Mouse (Mus musculus) urinary bladder, postnatal 10 days (tissue): ENCODE measurements around the gene Dennd2c.
"Not testable (repeated sequence)": the region's sequence is repeated elsewhere in the genome, so short reads cannot be mapped to it uniquely, and the experiment has no call there.

ENCODE experiments used
- DNase-seq: peaks from one replicate; pipeline ENCODE4 v3.0.0; 2022; ENCODE audit warnings: low spot score

Gene Dennd2c

DNA sequence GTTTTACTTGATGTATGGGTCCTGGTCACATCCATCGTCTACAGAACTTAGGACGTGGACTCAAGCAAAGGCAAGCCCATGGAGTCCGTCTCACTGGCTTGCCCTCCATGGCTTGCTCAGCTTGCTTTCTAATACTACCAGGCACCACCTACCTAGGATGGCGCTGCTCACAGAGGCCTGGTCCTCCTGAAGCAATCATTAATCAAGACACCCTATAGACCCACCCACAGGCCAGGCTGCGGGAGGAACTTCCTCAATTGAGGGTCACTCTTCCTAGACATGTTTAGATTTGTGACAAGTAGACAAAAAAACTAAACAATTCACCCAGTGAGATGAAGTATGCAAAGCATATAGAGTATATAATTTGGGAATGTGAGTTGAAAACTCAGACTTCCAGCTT lies 9.8 kb downstream of the Dennd2c start:
- no peak for DNase-seq

- no peak for DNase-seq
Observed at GRCm38 (mm10) chr3:103123636-103124035, 21.2 kb downstream of the Dennd2c start.

DNA sequence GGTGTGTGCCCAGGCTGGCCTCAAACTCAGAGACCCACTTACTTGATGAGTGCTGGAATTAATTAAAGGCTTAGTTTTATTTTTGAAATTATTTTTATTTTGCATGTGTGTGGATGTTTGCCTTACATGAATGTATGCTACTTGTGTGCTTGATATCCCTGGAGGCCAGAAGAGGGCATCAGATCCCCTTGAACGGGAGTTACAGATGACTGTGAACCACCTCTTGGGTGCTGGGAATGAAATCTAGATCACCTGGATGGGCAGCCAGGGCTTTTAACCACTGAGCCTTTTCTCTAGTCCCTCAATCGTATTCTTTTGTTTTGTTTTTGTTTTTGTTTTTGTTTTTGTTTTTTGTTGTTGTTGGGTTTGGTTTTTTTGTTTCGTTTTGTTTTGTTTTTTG lies 23.7 kb downstream of the Dennd2c start:
- no peak for DNase-seq

DNA sequence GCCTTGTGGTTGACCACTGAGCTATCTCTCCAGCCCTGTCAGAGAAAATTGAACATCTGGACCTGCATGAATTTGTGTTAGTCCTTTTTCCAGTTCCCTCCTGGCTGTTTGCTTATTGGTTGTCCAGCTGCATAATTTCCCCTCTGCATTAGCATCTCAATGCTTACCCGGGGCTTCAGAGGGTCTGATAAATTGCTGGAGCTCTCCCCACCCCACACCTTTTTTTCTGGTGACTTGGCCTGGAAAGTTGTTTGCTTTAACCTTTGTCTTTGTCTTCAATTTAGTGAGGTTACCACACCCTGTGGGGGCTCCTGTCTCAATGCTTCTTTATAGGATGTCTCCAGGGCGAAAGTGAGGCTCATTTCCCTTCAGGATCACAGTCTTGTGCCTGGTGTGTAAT lies 24.8 kb downstream of the Dennd2c start:
- no peak for DNase-seq

GRCm38 (mm10) chr3:103127721-103128120 lies 25.3 kb downstream of the Dennd2c start:
- no peak for DNase-seq

DNA sequence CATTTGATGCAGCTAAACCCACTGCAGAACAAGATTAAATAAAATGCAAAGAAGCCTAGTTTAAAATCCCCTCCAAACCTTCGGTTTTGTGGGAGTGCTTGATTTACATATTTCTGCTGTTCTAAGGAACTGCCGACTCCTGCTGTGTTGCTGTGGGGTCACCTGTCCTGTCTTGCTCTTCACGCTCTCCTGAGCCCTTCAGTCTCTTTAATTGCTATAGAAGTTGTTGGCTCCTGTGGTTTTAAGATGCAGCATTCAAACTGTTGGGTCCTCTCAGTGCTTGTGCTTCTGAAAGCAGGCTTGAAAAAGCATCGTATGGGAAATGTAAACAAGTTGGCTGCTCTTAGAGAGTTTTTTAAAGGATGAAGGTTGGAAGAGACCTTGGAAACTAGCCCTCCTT lies 25.8 kb downstream of the Dennd2c start:
- DNase-seq, result no peak

DNA sequence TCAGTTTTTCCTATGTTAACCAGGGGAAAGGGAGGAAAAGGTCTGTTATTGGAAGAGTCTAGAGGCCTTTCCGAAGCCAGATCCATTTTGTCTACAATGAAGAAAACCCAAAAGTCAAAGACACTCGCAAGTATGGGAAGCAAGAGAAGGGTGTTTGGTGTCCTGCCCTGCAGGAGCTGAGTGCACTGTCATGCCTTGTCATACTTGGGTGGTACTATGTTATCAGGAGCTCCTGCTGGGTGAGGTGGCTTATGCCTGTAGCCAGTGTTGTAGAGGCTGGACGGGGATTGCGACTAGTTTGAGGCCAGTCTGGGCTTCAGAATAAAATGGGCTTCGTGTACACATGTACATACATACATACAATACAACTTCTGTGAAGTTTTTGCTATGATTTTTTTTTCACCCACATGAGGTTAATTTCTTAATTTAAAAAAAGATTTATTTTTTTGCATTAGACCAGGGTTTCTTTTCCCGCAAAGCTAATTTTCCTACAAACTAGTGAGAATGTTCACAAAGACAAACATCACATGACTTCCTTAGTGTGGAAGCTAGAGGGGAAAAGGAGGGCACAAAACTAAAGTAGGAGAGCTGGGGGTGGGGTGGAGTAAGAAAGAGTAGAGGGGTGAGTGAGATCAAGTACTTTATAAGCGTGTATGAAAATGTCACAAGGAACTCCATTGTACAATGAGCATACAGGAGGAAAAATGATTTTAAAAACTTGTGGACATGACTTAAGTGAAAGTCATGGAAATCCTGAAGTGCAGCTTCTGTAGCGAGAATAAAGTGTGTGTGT lies 27.2 kb downstream of the Dennd2c start:
- no peak for DNase-seq

DNA sequence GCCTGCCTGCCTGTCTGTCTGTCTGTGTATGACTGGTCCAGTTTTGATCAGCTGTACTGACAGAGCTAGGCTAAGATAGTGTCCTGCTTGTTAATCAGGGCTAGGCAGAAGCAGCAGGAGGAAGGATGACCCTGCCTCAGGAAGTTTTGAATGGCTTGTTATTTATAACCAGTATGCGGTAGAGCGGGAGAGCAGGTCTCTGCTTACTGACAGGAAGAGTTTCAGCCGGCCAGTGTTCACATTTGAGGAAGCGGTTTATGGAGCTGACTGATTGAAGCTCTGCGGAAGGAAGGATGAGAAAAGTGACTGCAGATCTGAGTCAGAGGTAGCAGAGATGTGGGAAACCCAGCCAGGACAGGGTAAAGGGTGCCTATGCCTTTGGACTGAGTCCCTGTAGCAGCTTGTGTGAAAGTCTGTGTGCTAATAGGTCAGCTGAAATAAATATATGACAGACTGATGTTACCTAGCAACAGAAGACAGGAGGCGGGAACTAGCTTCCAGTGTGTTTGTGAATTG lies 27.9 kb downstream of the Dennd2c start:
- DNase-seq, result no peak

GRCm38 (mm10) chr3:103133098-103133497 lies 30.7 kb downstream of the Dennd2c start:
- no peak for DNase-seq

DNA sequence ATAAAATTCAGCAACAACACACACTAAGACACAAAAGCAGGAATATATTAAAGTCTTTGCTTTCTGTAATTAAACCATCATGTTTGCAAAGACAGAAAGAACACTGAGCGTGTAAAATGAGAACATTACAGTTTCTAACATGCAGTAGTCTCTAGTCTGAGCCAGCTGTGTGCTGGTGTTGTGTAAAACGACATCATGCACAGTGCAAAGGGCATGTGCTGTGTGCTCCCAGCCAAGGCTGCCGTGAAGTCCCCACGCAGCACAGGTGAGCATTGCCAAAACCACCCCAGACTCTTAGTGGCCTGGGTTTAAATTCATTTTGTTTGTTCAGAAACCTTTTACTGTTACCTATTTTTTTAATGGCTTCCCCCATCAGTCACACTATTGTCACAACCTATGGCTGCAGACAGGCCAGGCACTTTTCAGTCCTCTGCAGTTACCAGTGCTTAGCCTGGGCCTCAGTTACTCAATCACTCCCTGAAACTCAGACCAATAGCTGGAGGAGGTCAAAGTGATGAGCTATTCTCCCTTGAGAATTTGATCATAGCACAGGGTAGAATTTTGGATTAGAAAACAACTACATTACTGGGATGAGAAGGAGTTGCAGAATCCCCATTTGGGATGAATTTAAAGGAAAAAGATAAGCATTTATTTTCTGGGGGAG lies 34.1 kb downstream of the Dennd2c start:
- DNase-seq, result no peak

DNA sequence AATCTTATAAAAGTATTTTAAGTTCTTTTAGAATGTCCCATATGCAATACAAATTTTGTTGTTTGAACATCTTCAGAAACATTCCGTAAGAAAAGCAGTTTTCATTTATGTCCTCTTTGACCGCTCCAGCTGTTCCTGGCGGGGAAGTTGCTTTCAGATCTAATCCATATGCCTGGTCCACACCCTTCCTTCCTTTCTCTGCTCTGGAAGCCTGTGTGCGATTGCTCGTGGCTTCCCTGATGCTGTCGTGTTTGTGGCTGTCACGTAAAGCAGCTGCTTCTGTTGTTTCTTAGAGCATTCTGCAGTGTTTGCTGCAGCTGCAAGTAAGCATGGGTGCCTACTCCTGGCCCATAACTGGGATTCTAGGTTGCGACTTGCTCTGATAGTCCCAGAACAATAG lies 36.6 kb downstream of the Dennd2c start:
- no peak for DNase-seq

GRCm38 (mm10) chr3:103140095-103140838 lies 37.9 kb downstream of the Dennd2c start:
- not testable (repeated sequence) for DNase-seq

DNA sequence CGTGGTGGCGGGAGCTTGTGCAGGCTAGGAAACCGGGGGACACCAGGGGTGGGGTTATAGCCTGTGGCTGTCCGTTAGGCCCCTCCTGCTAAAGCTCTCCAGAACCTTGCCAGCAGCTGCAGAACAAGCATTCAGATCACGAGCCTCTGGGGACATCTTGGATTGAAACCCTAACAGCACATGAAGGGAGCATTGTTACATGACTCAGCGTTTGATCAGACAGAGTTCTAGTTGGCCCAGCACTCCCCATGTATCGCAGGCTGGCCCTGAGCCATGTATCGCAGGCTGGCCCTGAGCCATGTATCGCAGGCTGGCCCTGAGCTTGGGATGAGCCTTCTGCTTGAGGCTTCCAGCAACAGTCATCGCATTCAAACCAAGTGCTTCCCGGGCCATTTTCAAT lies 38.9 kb downstream of the Dennd2c start:
- no peak for DNase-seq

- DNase-seq, result no peak
Observed at GRCm38 (mm10) chr3:103142366-103142765, 40.0 kb downstream of the Dennd2c start.

GRCm38 (mm10) chr3:103145336-103145735 lies 42.9 kb downstream of the Dennd2c start:
- DNase-seq, result no peak

GRCm38 (mm10) chr3:103145791-103146190 lies 43.4 kb downstream of the Dennd2c start:
- no peak for DNase-seq

- no peak for DNase-seq
Observed at GRCm38 (mm10) chr3:103146330-103147166, 44.1 kb downstream of the Dennd2c start.

DNA sequence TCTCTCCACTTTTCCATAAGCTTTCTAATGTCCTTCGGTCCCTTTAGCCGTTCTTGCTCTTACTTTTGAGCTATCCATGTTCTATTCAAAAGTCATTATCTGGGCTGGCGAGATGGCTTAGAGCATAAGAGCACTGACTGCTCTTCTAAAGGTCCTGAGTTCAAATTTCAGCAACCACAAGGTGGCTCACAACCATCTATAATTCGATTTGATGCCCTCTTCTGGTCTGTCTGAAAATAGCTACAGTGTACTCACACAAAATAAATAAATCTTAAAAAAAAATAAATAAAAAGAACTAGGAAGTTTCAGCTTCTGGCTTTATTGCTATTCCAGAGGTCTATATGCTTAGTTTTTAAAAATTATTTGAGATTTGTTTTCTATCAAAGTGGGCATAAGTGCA lies 45.4 kb downstream of the Dennd2c start:
- DNase-seq, result no peak

DNA sequence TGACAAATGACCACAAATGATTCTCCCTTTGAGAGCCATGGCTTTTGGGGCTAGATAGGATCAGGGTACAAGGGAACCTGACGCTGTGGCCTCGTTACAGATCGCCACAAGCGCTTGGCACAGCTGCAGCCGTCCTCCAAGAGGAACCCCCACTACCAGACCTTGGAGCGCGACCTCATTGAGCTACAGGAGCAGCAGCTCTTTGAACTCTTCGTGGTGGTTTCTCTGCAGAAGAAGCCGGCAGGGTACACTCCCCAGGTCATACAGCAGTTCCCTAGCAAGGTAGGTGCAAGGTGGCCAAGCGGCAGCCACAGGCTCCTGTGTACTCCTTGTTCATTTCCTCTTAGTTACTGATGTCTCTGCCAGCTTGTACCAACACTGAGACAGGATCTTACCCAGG lies 46.5 kb downstream of the Dennd2c start:
- DNase-seq, result no peak

- no peak for DNase-seq
Observed at GRCm38 (mm10) chr3:103153761-103154160, 51.4 kb downstream of the Dennd2c start.

- no peak for DNase-seq
Observed at GRCm38 (mm10) chr3:103159232-103159900, 57.0 kb downstream of the Dennd2c start.
